Mouse (Mus musculus) hindbrain, embryonic 10.5 days (tissue): ENCODE data around the gene Cd302. TPM values are rescaled to one million over a fixed set of nuclear protein-coding genes. Genes with fewer than 3 reads are reported as not detected.
A peak's percentile ranks its signal among the peaks of the same experiment; 100 is the strongest.

ENCODE experiments used
- DNase-seq: peaks from one replicate; pipeline ENCODE4 v3.0.0-alpha.2; 2017; ENCODE audit warnings: low spot score
- H3K27ac ChIP-seq: fragments of 300-500 bp; sonication (generic); 2 replicates; pipeline ENCODE4 v1.5.1; 2016; ENCODE audit warnings: mild to moderate bottlenecking, moderate library complexity
- H3K27me3 ChIP-seq: fragments of 300-500 bp; sonication (generic); 2 replicates; pipeline ENCODE4 v1.6.1; 2016; ENCODE audit warnings: mild to moderate bottlenecking; ENCODE audit not compliant: poor library complexity, insufficient read depth, severe bottlenecking
- H3K36me3 ChIP-seq: fragments of 300-500 bp; sonication (generic); 2 replicates; pipeline ENCODE4 v1.6.1; 2016; ENCODE audit warnings: mild to moderate bottlenecking, moderate library complexity
- H3K4me1 ChIP-seq: fragments of 300-500 bp; sonication (generic); replicated peaks from 2 replicates; pipeline ENCODE4 v1.6.1; 2016; ENCODE audit warnings: mild to moderate bottlenecking
- H3K4me3 ChIP-seq: fragments of 300-500 bp; sonication (generic); 2 replicates; pipeline ENCODE4 v1.5.1; 2016; ENCODE audit warnings: mild to moderate bottlenecking, moderate library complexity
- H3K9me3 ChIP-seq: fragments of 300-500 bp; sonication (generic); 2 replicates; pipeline ENCODE4 v1.6.1; 2016; ENCODE audit warnings: mild to moderate bottlenecking, moderate library complexity
- WGBS: fragments of 180-500 bp; shearing (Covaris S2); methylation state at CpG from one replicate; pipeline ENCODE4 v1.1.7; 2016; 5-methylcytosine and 5-hydroxymethylcytosine counted together
- polyA plus RNA-seq: library from polyadenylated mRNA; unstranded; fragments of >200 nt; fragmentation: Nextera tagmentation; extraction: Ambion mirVana; gene quantifications from 2 replicates; pipeline ENCODE4 v1.2.1, GENCODE M21; 2016

Cd302 gene
- polyA plus RNA-seq, 1 experiment from 2014 or later, result 18.9 TPM

DNA sequence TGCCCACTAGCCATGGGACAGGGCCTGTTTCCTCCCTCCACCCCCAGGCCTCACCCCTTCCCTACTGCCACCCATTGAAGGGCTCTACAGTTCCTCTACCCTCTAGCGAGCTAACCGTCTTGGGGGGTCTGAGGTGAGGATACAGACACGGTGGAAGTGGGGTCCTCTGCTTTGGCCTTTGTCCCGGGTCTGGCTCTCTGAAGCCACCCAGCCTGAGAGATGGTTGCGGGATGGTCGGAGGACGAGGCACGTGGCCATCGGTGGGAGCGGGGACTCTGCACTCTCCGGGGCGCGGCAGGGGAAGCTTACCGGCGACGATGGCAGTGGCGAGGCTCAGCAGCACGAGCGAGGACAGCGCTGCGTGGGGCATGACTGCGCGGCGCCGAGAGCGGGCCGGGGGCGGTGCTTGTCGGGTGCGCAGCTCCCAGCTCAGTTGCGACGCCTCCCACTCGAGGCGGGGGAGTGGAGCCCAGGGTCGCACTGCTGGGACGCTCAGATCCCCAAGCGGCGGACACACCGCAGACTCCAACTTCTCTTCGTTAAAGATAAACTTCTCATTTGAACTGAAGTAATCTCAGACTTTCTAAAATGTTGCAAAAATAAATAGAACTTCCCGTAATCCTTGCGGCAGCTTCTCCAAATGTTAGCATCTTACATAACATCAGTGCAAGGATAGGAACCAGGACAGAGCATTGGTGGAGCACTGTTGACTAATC is 379 bp downstream of the Cd302 start:
- Histone ChIP-seq H3K36me3 (no peaks in the 10 kb centered on the region), H3K27me3 (peaks cover 30% of the 10 kb centered on the region), H3K4me1 (peaks cover 13% of the 10 kb centered on the region), H3K4me3 (peak overlapping the region; percentile 61), H3K27ac (peak overlapping the region; percentile 84), H3K9me3 (no peaks in the 10 kb centered on the region)
- WGBS, result 2% methylated on average over 42 of the region's 42 CpGs
- DNase-seq, result peak; percentile 57

DNA sequence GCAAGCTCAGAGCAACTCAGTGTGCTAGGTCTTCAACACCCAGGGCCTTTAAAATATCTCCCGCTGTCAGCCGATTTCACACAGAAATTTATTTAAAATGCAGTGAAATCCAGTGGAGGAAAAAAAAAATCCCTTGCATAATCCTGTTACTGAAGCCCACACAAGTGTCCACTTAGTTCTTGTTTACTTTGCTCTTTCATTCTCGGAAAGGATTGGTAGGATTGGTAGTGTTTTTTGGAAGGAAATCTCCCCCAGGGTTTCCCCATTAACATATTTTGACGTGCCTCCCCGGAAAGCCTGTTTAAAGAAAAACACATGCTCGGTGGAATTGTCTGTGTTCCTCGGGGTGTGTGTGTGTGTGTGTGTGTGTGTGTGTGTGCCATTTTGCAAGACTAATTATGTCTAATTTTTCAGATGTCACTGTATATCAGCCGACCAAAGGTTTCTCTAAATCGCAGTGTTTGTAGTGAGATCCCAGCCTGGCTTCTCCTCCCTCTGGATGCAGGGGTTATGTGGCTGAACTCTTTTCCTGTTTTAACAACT is 1.0 kb downstream of the Cd302 start:
- 13% methylated on average over 9 of the region's 9 CpGs for WGBS
- peak overlapping the region; percentile 61 for H3K4me3 ChIP-seq
- no peak for DNase-seq
- H3K36me3 ChIP-seq, result no peaks in the 10 kb centered on the region
- H3K9me3 ChIP-seq, result no peaks in the 10 kb centered on the region
- peaks cover 13% of the 10 kb centered on the region for H3K4me1 ChIP-seq
- H3K27me3 ChIP-seq, result peaks cover 30% of the 10 kb centered on the region
- H3K27ac ChIP-seq, result peak overlapping the region; percentile 84

DNA sequence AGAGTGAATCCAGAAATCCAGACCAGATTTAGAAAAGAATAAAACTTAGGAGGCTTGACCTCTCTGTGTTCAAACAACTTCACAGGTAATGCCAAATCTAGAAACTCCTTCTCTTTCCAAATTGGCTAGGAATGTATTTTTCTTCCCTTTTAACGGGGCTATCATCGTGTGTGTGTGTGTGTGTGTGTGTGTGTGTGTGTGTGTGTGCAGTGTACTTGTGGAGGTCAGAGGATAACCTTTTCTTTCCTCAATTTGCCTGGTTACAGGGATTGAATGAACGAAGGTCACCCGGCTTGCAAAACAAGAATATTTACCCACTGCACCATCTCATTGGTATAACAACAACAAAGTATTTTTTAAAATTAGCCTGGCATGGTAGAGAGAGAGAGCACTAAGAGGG is 1.7 kb downstream of the Cd302 start:
- Histone ChIP-seq H3K9me3 (no peaks in the 10 kb centered on the region), H3K4me1 (peaks cover 13% of the 10 kb centered on the region), H3K36me3 (no peaks in the 10 kb centered on the region), H3K27me3 (peaks cover 30% of the 10 kb centered on the region), H3K4me3 (0 out of 2 replicates have a peak overlapping the region, but pooled peaks have one; percentile 61), H3K27ac (no peak overlapping the region)
- WGBS, result 81% methylated on average over 4 of the region's 4 CpGs
- DNase-seq, result no peak

DNA sequence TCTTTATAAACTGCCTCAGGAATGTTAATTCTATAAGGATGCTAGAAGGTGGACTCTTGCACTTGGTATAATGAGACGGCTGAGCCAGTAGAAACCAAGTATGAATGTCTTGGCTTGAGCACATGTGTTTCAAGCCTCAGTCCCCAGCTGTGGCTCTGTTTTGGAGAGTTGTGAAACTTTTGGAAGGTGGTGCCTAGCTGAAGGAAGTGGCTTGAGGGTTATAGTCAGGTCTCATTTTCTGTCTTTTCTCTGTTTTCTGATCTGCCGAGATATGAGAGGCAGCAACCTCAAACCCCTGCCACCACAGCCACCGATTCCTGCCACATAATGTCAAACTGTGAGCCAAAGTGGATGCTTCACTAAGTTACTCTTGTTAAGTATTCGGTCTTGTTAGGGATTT is 5.7 kb downstream of the Cd302 start:
- Histone ChIP-seq H3K27me3 (0 out of 2 replicates have a peak, but pooled peaks cover 13% of the 10 kb centered on the region), H3K4me1 (peaks cover 8% of the 10 kb centered on the region), H3K27ac (no peak overlapping the region), H3K9me3 (no peaks in the 10 kb centered on the region), H3K4me3 (no peak overlapping the region), H3K36me3 (no peaks in the 10 kb centered on the region)
- WGBS, result 92% methylated on average over 4 of the region's 4 CpGs
- DNase-seq, result no peak

DNA sequence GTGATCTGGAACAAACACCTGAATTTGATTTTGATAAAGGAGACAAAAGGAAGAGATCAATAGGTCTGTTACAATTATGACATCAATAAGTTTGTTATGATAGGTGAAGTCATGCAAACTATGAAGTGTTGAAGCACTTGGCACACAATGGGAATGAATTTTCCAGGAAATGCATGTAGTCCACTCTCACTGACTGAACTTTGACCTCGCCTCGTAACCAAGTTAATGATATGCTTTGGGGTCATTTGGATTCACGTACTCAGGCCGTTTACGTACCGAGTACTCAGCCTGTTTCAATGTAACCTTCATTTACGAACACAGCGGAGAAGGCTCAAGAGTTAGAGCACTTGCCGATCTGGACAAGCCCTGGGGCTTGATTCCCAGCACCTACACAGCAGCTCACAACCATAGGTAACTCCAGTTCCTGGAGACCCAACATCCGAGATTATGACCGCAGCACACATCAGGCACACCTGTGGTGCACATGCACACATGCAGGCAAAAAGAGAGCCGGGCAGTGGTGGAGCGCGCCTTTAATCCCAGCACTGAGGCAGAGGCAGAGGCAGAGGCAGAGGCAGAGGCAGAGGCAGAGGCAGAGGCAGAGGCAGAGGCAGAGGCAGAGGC is 14.3 kb downstream of the Cd302 start:
- Histone ChIP-seq H3K27me3 (no peaks in the 10 kb centered on the region), H3K27ac (no peak overlapping the region), H3K4me3 (no peak overlapping the region), H3K9me3 (0 out of 2 replicates have a peak, but pooled peaks cover 3% of the 10 kb centered on the region), H3K36me3 (peaks cover 9% of the 10 kb centered on the region), H3K4me1 (no peaks in the 10 kb centered on the region)
- DNase-seq, result no peak
- WGBS, result 94% methylated on average over 14 of the region's 14 CpGs

DNA sequence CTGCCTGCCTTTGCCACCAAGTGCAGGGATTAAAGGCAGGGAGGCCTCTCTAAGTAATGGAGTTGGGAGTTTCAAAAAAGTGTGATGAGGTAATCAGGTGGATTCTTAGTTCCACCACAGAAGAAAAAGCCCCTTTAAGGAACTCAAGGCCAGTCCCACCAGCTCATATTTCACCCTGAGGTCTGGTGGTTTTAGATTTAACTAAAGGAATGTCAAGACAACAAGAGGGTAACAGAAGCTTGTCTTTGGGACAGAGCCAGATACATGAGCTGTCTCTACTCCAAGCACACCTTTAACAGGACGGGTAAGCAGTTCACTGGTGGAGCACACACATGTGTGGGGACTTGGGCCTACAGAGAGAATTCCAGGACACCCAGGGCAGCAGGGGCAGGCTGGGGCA is 16.7 kb downstream of the Cd302 start:
- H3K4me3 ChIP-seq, result no peak overlapping the region
- no peaks in the 10 kb centered on the region for H3K27me3 ChIP-seq
- 0 out of 2 replicates have a peak, but pooled peaks cover 3% of the 10 kb centered on the region for H3K9me3 ChIP-seq
- no peak for DNase-seq
- WGBS, result 70% methylated on average over 1 of the region's 1 CpGs
- no peaks in the 10 kb centered on the region for H3K4me1 ChIP-seq
- H3K27ac ChIP-seq, result no peak overlapping the region
- peaks cover 9% of the 10 kb centered on the region for H3K36me3 ChIP-seq

DNA sequence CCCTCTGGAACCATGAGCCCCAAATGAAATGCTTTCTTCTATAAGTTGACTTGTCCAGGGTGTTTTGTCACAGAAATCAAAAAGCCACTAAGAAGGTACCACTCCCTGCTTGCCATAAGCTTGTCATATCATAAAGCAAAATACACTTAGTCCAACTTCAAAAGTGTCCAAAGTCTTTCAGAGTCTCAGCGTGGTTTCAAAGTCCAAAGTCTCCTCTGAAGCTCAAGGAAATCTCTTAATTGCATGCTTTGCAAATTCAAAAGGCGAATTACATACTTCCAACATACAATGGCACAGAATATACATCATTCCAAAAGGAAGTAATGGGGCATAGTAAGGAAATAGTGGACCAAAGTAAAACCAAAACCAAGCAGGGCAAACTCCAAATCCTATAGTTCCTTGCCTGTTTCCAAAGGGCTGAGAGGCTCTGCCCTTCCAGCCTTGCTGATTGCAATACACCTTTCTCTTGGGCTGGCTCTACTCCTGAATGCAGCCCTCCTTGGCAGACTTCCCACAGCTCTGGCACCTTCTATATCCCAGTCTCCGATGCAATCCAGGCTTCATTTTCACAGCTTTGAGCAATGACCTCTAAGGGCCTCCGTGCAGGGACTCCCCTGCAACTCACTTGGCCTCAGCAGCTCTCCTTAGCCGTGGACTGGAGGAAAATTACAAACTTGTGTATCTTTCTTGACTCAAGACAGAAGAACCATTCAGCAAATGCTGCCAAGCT is 23.5 kb downstream of the Cd302 start:
- Histone ChIP-seq H3K4me1 (no peaks in the 10 kb centered on the region), H3K4me3 (no peak overlapping the region), H3K36me3 (peaks cover 13% of the 10 kb centered on the region), H3K9me3 (no peaks in the 10 kb centered on the region), H3K27ac (no peak overlapping the region), H3K27me3 (no peaks in the 10 kb centered on the region)
- WGBS, result 87% methylated on average over 5 of the region's 5 CpGs
- DNase-seq, result no peak

DNA sequence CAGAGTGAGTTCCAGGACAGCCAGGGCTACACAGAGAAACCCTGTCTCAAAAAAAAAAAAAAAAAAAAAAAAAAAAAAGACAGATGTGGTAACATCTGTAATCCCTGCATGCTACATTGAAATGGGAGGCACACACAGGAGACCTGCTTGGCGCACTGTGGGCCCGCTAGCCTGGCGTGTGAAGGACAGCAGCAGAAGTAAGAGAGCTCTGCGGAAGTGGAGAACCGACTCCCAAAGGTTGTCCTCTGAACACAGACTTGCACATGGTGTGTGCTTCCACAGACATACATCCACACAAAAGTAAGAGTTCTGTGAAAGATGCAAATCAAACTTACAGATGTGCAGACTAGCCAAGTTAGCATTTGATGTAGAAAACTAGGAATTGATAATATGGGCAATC is 25.1 kb downstream of the Cd302 start:
- no peaks in the 10 kb centered on the region for H3K4me1 ChIP-seq
- no peak for DNase-seq
- 95% methylated on average over 5 of the region's 5 CpGs for WGBS
- H3K9me3 ChIP-seq, result 0 out of 2 replicates have a peak, but pooled peaks cover 2% of the 10 kb centered on the region
- peaks cover 19% of the 10 kb centered on the region for H3K36me3 ChIP-seq
- no peak overlapping the region for H3K27ac ChIP-seq
- no peak overlapping the region for H3K4me3 ChIP-seq
- H3K27me3 ChIP-seq, result no peaks in the 10 kb centered on the region

DNA sequence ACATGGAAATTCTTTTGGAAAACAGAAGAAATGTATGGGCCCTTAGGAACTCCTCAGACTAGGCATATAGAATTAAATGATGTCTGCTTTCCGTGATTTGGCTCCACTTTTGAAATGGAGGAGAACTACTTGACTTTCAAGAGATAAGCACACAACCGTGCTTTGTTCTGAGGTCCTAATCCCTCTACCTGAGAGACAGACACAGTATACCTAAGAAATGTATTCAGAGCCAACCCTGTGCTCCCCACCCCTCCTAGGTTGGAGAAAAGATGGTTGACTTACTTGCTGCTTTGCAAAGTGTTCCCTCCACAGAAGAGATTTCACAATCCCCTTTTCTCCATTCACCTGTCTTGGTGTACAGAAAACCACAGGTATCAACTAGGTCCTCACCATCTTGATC is 27.5 kb downstream of the Cd302 start:
- 91% methylated on average over 2 of the region's 2 CpGs for WGBS
- H3K4me3 ChIP-seq, result no peak overlapping the region
- H3K4me1 ChIP-seq, result no peaks in the 10 kb centered on the region
- H3K9me3 ChIP-seq, result 0 out of 2 replicates have a peak, but pooled peaks cover 2% of the 10 kb centered on the region
- H3K27me3 ChIP-seq, result no peaks in the 10 kb centered on the region
- no peak for DNase-seq
- H3K36me3 ChIP-seq, result peaks cover 22% of the 10 kb centered on the region
- H3K27ac ChIP-seq, result no peak overlapping the region

DNA sequence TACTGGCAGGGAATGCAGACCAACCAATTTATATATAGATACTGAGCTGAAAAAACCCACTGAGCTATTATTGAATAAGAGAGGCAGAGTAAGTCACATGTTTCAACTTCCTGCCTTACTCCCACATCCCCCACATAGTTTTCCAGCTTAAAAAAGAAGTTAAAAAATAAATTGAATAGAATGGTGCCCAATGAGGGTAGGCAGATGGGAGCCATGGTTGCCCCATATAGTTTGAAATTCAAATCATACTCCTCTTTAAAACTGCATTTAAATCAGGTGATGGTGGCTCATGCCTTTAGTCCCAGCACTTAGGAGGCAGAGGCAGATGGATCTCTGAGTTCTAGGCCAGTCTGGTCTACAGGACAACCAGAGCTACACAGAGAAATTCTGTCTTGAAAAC is 30.8 kb downstream of the Cd302 start:
- Histone ChIP-seq H3K4me1 (no peaks in the 10 kb centered on the region), H3K36me3 (peaks cover 35% of the 10 kb centered on the region), H3K9me3 (0 out of 2 replicates have a peak, but pooled peaks cover 2% of the 10 kb centered on the region), H3K27ac (no peak overlapping the region), H3K27me3 (no peaks in the 10 kb centered on the region), H3K4me3 (no peak overlapping the region)
- no peak for DNase-seq

DNA sequence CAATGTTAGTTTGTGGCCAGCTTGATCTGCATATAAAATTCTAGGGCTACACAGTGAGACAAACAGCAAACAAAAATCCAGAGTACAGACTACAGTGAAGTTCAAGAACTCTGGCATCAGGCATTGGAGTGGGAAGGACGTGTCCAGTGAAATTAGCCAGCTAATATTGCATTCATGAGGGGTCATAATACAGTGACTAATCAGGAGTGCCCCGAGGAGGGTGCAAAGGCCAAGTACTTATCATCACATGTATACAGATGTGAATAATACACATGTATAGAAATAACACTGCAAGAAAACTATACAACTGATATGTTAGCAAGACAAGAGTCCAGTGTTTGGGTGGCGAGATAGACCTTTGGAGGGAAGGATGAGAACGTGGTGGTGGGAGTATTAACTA is 31.5 kb downstream of the Cd302 start:
- Histone ChIP-seq H3K4me3 (no peak overlapping the region), H3K27ac (no peak overlapping the region), H3K9me3 (0 out of 2 replicates have a peak, but pooled peaks cover 2% of the 10 kb centered on the region), H3K36me3 (peaks cover 31% of the 10 kb centered on the region), H3K4me1 (no peaks in the 10 kb centered on the region), H3K27me3 (no peaks in the 10 kb centered on the region)
- WGBS, result 82% methylated on average over 4 of the region's 4 CpGs
- DNase-seq, result no peak

DNA sequence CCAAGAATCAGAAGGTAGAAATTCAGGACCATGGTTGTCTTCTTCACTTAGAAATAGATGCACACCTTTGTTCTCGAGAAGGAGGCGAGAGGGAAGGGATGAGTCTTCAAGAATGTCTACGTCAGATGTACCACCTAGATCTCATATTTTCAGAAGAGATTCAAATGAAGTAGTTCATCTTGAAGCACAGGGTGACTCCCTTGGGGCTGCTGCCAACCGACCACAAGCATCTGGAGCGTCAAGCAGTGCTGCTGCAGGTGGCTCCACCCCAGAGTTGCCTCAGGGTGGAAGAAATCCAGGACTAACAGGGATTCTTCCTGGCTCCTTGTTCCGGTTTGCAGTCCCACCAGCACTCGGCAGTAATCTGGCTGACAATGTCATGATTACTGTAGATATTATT is 49.8 kb downstream of the Cd302 start:
- no peaks in the 10 kb centered on the region for H3K4me1 ChIP-seq
- no peak for DNase-seq
- no peak overlapping the region for H3K4me3 ChIP-seq
- H3K27me3 ChIP-seq, result no peaks in the 10 kb centered on the region
- 92% methylated on average over 7 of the region's 7 CpGs for WGBS
- no peaks in the 10 kb centered on the region for H3K9me3 ChIP-seq
- H3K27ac ChIP-seq, result no peak overlapping the region
- H3K36me3 ChIP-seq, result peaks cover 99% of the 10 kb centered on the region

DNA sequence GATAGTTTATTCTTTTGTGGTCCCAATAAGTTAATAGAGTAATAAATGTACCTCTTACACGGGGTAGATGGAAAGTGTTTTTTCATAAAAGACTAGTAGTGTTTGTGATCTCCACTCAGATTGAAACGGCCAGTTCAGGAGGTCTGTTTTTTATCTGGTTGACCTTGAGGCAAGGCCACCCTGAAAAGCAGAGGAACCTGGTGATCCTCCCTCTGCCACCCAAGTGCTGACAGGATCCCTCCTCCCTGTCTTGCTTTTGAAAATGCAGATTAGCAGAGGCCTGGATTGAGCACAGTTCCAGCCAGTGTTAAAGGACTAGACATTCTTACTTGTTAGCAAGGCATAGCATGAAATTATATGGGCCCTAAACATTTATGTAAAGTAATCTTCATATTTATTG is 51.1 kb downstream of the Cd302 start:
- DNase-seq, result no peak
- no peak overlapping the region for H3K4me3 ChIP-seq
- WGBS, result 82% methylated on average over 2 of the region's 2 CpGs
- H3K4me1 ChIP-seq, result no peaks in the 10 kb centered on the region
- H3K9me3 ChIP-seq, result no peaks in the 10 kb centered on the region
- H3K27me3 ChIP-seq, result no peaks in the 10 kb centered on the region
- H3K27ac ChIP-seq, result no peak overlapping the region
- H3K36me3 ChIP-seq, result peaks cover 90% of the 10 kb centered on the region
